Mouse (Mus musculus): ENCODE data around the gene U2af2.
"Not testable (repeated sequence)": the region's sequence is repeated elsewhere in the genome, so short reads cannot be mapped to it uniquely, and the experiment has no call there.

The U2af2 gene

DNA sequence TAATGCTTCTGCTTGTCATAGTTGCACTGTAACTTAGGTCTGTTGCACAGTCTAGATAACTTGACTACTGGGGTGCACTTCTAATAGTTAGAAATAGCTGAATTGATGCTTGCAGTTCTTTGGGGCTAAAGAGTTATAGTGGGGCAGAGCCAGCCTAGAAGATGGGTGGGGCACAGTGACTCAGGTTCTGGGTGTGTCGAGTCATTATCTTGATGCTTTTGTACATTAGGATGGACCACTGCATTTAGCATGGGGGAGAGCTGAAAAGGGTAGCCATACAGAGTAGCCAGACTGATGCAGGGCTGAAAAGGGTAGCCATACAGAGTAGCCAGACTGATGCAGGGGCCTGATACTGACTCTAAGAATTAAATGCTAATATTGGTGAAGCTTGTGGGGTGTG, 11.6 kb downstream of the U2af2 start:
- no peak for DNase-seq (ENCODE audit: low spot score in 2 of 2)

DNA sequence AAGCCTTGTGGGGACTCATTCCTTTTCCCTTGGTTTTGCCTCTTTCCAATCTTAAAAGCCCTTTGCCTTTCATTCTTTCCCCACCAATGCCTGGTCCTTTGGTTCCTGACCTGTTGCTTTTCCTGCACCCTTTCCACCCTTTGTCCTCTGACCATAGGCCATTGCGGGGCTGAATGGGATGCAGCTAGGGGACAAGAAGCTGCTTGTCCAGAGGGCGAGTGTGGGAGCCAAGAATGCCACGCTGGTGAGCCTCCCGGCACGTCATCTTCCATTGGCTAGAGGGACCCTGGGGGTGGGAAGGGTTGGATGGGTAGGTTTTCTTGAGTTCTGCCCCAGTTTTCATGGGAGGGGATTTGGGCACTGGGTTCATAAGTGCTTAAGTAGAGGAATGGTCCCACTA, 13.0 kb downstream of the U2af2 start:
- DNase-seq (ENCODE audit: low spot score in 2 of 2), result no peak

DNA sequence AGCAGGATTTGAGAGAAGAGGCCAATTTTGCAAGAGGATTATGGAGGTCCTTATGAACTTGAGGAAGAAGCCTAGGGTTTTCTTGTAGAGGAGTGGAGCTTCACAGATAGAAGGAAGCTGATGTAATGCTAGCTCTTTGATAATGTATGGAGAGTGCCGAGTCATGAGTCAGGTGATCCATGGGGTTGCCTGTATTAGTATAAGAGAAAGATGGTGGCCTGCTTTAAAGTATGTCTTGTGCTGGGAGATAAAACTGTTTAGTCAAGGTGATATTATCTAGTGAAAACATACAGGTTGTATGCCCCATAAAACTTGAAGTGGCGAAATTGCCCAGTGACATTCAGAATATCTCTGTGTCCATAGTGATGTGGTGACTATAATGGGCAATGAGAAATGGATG, 15.0 kb downstream of the U2af2 start:
- DNase-seq (ENCODE audit: low spot score in 2 of 2), result no peak

DNA sequence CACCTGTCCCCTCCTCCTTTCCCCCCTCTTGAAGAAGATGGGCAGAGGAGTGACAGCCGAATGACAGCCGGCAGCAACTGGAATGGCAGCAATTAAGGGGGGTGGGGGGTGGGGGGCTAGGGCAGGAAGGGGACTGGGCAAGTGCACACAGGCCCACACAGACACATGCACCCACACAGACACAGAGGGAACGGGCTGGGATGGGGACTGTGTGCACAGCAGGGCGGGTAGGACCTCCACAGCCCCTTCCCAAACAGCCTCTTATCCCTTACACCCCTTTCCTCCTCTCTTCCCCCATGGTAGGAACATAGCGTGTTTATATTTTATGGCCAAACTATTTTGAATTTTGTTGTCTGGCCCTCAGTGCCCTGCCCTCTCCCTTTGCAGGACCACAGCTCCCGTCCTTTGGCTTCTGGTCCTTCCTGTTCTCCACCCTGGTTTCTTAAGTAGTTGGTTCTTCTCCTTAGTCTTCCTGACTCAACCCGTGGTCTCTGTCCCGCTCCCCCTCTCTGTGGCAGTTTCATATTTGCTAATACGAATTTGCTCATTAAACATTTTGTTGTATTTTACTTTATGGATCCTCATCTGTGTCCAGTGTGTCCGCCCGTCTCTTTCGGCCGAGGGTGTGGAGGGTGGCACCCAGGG, 17.5 kb downstream of the U2af2 start:
- DNase-seq (ENCODE audit: low spot score in 2 of 2), result not testable (repeated sequence)

DNA sequence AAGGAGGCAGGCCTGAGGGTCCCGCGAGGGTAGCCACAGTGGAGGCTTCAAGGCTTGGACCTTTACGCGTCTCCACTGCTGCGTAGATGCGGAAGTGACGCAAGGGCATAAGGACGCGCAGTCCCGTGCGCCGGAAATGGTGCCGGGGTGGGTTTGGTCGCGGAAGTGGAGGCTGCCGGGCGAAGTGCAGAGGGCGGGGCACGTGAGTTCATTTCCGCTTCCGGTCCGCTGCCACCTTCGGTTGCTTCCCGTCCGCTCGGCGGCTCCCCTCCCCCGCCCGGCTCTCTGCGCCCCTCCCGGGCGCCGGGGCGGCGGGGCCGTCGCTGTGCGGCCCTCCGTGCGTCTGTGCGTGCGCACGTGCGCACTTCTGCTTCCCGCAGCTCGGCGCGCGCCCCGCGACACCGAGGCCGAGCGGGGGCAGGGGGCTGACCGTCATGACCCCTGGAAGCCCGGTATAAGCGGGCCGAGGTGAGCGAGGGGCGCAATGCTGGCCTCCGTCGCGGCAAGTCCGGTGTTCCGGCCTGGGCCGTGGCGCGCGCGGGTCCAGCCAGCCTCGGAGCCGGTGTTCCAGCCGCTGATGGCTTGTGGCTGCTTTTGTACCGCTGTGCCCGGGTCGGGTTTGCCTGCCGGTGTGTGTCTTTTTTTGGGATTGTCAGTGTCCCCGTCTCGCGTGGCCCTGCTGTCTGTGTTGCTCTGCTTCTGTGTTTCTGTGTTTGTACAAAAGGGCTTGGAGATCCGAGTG, 18.2 kb downstream of the U2af2 start, which contains the start of gene Epn1:
Gene Epn1 (plus strand): TSS at position 226 of the 742 bp plus-strand sequence.
- peak; percentile 98 for DNase-seq (ENCODE audit: low spot score in 2 of 2)

DNA sequence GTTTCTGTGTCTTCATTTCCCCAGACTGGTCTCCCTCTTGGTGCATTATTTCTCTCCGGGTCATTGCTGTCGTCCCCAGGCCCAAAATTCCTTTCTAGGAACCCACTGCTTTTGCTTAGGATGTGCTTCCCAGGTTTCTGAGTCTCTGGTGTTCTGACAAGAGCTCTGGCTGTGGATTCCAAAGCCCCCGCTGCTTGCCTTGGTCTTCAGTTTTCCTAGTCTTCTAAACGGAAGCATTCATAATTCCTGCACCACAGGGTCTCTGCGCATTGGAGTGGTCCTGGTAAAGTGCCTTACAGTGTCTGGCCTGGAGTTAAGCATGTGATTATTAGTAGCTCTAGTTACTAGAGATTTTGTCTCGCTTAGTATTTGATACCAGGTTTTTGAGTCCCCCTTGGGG, 18.9 kb downstream of the U2af2 start:
- no peak for DNase-seq (ENCODE audit: low spot score in 2 of 2)

DNA sequence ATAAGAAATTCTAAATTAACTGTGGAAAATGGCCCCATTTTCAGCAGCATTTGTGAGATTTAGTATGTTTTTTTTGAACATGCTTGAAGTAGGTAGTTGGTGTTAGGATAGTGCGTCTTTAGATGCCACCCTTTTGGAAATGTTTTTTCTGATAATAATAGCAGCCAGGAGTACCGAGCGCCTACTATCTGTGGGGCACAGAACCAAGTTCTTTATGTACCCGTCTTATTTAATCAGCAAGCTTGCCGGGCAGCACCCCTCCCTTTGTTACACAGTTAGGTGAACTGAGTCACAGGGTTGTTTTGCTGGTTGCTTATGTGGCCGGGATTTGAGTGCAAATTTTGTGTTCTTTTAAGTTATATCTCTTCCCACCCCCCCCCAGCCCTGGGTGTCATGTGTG, 19.3 kb downstream of the U2af2 start:
- DNase-seq (ENCODE audit: low spot score in 2 of 2), result no peak

DNA sequence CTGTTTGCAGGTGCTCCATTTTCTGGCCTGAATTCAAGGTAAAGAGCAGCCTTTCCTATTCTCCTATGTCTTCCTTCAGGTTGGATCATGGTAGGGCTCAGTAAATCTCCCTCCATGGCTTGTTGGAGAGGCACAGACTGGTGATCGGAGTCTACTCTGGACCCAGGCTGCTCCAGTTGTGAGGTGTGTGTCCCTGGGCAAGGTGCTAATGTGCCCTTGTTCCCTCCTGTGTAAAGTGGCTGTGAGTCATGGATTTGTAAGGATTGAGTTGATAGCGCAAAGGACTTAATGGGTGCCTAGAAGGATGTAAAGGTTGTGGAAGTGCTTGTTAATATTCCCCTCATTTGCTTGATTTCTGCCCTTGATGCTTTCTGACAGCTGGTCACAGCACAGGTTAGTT, 20.0 kb downstream of the U2af2 start:
- DNase-seq (ENCODE audit: low spot score in 2 of 2), result no peak

DNA sequence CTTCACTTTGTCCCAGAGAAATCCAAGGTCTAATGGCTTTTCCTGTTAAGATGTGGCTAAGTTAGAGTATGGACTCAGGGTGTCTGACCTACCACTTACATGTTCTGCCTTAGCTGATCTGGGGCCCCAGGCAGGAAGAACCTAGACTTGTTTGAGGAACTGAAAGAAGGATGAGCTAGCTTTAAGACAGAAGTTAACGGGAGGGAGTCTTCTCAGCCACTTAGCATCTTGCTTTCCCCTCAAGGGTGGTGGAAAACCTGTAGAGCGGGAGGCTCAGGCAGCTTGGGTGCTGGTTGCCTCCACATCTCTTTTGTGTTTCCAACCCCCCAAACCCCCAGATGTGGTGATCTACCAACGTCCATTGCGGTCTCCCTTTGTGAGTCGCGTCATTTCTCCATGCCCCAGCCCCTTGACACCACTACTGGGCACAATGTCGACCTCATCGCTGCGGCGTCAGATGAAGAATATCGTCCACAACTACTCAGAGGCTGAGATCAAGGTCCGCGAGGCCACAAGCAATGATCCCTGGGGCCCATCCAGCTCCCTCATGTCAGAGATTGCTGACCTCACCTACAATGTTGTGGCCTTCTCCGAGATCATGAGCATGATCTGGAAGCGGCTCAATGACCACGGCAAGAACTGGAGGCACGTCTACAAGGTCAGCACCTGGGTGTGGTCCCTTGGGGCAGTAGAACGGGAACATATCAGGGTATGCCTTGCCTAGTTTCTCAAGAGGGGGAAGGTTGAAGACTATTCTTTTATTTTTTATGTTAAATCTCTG, 21.6 kb downstream of the U2af2 start:
- no peak for DNase-seq (ENCODE audit: low spot score in 2 of 2)

DNA sequence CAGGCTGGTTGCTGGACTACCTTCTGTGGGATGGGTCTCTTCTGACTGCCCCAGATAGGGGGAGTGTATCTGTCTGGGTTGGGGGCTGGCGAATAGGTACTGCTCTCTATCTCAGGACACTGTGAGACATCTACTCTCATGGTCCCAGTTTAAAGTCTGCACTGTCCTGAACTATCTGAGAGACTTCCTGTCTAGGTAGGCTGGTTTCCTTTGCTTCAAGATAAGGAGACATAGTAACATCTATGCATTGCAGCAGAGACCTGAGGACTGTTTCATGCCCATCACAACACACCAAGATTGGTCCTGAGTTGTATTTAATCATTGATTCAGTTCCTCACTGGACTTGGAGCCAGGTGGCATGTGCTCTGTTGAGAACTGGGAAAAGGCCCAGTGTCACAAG, 23.6 kb downstream of the U2af2 start:
- DNase-seq (ENCODE audit: low spot score in 2 of 2), result no peak

DNA sequence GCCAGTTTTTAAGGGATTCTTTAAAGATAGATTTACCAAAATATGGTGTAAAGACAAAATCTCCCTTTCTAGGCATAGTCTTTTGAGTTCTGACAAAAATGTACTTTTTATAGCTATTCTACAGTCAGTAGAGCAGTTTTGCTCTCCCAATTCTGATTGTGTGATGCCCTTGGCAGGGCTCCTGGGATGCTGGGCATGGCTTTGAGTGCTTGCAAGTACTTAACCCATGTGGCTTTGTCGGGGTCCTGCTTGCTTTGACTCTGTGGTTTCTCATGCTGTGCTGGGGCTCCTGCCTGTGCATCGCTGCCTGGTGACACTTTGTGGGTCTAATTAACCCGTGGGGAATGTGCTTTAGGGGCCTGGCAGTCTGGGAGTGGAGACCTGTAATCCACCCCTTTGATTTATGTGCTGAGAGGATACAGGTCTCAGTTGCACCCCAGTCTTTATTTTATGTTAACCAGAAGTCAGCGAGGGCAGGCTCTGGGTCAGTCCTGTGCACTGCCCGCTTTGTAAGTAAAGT, 25.0 kb downstream of the U2af2 start:
- DNase-seq (ENCODE audit: low spot score in 2 of 2), result no peak

DNA sequence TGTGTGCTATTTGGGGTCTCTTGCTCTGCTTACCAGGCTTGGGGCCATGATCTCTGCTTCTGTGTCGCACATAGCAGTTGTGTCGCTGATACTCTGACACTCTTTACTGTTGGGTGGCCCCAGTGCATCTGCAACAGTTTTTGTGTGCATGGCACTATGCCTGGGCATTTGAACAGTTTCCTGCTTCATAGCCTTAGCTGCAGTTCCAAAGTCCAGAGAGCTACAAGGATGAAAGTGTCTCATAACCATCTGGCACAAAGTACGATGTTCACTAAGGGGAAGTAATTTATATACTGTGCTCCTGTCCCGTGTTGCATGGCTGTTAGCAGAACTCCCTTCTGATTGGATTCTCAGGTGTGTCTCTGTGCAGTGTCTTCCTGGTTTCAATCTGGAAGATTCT, 25.9 kb downstream of the U2af2 start:
- DNase-seq (ENCODE audit: low spot score in 2 of 2), result no peak

DNA sequence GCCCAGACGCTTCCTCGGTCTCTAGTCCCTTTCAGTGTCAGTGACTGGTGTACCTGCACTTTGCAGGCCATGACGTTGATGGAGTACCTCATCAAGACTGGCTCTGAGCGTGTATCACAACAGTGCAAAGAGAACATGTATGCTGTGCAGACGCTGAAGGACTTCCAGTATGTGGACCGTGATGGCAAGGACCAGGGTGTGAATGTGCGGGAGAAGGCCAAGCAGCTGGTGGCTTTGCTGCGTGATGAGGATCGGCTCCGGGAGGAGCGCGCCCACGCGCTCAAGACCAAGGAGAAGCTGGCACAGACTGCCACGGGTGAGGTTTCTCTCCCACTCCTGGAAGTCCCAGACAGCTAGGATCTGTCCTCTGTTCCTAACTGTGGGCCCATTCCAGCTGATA, 27.9 kb downstream of the U2af2 start:
- no peak for DNase-seq (ENCODE audit: low spot score in 2 of 2)

DNA sequence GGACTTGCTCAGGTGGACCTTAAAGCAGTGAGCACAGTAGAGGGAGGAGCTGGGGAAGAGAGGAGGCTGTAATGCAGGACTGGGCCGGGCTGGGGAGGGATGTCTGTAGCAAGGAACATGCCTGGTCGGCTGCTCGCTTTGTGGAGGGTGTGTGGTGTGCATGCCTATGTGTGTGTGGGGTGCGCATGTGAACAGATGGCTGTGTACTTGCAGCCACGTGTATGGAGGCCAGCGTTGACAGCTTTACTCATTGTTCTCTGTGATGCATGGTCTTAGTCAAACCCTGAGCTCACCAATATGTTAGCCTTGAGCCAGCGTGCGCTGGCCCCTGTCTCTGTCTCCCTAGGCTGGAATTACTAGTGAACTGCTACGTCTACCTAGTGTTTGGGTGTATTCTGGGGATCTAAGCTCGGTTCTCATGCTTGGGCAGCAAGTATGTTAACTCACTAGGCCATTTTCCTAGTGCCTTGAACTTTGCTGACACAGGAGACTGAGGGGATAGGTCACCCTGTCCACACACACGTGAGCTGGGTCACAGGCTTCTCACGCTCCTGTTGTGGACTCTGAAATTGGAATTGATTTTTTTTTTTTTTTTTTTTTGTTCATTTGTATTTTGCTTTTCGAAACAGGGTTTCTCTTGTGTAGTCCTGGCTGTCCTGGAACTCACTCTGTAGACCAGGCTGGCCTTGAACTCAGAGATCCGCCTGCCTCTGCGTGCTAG, 29.2 kb downstream of the U2af2 start:
- peak in 1 of 2 experiments; percentile 29 for DNase-seq (ENCODE audit: low spot score in 2 of 2)

DNA sequence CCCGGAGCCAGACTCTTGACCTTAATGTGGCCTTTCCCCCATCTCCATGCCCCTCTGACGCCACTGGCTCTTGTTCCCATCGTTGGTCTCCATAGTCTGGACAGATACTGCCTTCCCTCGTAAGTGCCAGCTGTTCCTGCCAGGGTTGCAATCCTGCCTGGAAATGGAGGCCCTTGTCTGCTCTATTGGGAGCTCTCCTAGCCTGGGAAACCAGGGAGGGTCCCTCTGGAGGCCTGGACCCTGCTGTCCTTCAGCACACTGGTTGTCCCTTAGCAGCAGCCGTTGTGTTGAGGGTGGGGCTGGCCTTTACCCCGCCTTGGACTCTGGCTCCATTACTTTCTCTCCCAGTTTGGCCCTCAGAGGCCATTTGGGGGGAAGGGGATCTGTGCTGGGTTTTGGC, 30.4 kb downstream of the U2af2 start:
- peak in 1 of 2 experiments; percentile 18 for DNase-seq (ENCODE audit: low spot score in 2 of 2)

DNA sequence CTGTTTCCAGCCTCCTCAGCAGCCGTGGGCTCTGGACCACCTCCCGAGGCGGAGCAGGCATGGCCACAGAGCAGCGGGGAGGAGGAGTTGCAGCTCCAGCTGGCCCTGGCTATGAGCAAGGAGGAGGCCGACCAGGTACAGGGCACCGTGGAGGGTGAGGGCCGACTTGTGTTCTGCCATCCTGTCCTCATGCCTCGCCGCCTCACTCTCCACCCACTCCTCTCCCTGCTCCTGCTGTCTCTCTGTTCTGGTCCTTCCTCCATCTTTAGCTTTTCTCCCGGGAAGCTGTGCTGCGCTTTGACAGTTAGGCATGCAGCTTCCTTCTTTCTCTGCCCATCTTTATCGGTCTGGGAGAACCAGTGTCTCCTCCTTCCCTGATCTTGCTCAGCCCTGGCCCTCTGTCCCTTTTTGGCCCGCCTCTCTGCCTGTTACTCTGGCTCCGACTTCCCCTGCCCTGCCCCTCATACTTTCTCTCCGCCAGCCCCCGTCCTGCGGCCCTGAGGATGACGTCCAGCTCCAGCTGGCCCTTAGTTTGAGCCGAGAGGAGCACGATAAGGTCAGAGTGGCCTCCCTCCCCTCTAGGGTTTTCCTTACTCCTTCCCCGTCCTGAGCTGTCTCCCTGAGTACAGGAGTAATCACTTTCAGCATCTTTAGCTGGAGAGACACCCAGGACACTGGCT, 31.0 kb downstream of the U2af2 start:
- peak in 1 of 2 experiments; percentile 26 for DNase-seq (ENCODE audit: low spot score in 2 of 2)

DNA sequence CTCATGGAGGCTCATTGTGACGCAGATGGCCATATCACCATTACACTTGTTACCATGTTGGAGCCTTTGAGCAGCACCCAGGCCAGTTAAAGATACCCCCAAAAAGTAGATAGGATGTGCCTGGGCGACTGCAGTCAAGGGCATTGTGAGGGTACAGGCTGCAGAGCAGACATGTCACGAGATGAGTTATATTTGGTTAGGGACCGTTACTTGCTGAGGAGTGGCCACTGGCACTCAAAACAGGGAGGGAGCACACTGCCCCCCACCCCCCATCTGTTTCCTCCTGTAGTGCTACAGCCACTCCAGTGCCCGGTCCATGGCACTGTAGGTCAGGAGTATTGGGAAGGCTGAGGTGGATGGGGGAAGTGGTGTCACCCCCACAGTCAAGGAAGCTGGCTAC, 36.8 kb downstream of the U2af2 start:
- DNase-seq (ENCODE audit: low spot score in 2 of 2), result no peak

DNA sequence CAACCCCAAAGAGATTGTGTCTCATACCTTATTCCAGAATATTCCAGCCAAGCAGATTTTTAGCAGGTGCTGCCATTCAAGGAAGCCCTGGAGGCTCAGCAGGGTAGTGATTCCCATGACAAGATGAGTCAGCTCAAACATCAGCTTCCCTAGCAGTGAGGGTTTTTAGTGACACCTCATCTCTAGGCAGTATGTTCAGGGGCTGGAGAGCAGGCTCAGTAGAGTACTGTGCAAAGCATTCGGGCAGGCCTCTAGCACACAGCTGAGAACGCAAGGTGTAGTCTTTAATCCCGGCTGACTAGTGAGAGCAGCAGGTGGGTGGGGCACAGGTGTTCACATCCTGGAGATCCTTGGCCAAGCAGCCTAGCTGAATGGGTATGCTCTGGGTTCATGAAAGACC, 37.9 kb downstream of the U2af2 start:
- no peak for DNase-seq (ENCODE audit: low spot score in 2 of 2)

DNA sequence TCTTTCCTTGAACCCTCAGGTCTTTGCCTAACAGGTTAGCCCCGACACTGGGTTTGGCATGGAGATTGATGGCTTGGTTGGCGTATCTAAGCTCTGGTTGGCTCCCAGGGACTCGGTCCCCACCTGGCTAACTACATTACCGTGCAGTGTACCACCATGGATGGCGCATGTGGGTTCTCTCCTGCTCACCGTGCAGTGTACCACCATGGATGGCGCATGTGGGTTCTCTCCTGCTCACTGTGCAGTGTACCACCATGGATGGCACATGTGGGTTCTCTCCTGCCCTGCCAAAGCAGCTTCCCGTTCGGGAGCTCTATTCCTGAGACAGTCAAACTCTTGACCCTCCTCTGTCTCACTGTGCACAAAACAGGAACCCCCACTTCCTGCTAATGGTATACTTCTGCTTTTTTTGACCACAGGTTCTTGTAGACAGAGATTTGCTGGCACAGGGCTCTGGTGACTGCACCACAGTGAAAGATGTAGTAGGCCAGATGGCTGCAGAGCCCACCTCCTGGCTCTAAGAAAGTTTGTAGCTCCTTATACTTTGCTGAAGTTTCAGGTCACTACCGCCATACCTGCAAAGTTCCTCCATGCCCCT, 39.2 kb downstream of the U2af2 start:
- DNase-seq (ENCODE audit: low spot score in 2 of 2), result peak in 1 of 2 experiments; percentile 57

DNA sequence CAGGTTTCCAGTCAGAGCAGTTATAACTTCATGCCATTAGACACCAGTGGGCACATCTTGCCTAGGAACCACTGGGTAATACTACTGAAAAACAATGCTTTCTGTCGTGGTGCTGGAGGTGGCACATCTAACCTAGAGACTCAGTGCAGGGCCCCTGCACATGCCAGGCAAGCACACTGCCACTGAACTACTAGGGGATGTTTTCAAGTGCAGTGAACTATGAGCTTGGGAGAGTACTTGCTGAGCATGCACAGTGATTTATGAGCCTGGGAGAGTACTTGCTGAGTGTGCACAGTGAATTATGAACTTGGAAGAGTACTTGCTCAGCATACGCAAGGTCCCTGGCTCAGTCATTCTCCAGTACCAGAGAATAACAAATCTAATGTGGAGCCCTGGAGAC, 40.6 kb downstream of the U2af2 start:
- no peak for DNase-seq (ENCODE audit: low spot score in 2 of 2)

DNA sequence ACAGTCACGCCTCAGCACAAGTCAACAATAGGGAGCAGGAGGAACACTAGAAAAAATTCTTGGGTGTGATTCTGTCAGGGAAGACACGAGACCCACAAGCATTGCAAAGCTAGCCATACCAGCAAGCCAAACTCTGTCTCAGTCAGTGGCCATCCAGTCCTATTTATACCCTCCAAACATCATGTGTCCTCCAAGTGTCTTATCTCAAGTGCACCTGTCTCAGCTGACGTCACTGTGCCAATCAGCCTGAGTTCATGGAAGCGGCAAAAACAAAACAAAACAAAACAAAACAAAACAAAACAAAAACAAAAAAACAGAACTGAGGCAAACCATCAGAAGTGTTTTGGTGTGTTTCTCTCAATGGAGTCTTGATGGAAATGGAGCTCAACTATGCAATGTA, 46.3 kb downstream of the U2af2 start:
- DNase-seq (ENCODE audit: low spot score in 2 of 2), result no peak
